Mouse (Mus musculus): Measurements from ENCODE around the gene Ppp2r3a. TPM values are rescaled to one million over a fixed set of nuclear protein-coding genes. Genes with fewer than 3 reads are reported as not detected.

Gene Ppp2r3a
- polyA plus RNA-seq, 1 experiment, result 14.3 TPM

DNA sequence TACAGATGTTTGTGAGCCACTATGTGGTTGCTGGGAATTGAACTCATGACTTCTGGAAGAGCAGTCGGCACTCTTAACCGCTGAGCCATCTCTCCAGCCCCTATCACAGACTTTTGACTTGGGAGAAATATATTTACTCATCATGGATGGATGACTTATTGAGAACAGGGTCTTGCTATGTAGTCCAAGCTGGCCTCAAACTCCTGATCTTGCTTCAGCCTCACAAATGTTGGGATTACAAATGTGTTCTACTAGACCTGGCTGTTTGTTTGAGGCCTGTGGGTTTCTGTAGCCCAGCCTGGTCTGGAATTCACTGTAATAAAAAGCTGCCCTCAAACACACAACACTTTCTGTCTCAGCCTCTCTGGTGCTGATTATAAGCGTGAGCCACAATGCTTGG, 155.1 kb downstream of the Ppp2r3a start:
- Histone ChIP-seq H3K4me1 (ENCODE audit: control insufficient read depth, insufficient read depth, low read length) (no peaks in the 10 kb centered on the region), H3K27ac (ENCODE audit: insufficient read depth, low read length) (no peak overlapping the region), H3K36me3 (ENCODE audit: control insufficient read depth, insufficient read depth, low read length, poor library complexity, severe bottlenecking) (peaks cover 12% of the 10 kb centered on the region), H3K9me3 (replicated peaks; ENCODE audit: control insufficient read depth, insufficient read depth, low read length, poor library complexity, severe bottlenecking) (no peaks in the 10 kb centered on the region), H3K9ac (ENCODE audit: low read depth, poor library complexity, severe bottlenecking) (no peak overlapping the region), H3K27me3 (ENCODE audit: control insufficient read depth, insufficient read depth, low read length, poor library complexity, severe bottlenecking) (no peaks in the 10 kb centered on the region), H3K4me3 (ENCODE audit: low read depth, low read length) (no peak overlapping the region)
- no peak for TF ChIP-seq EP300 (IDR thresholded peaks at IDR 0.05; ENCODE audit: insufficient read depth, low read depth, low read length)
- TF ChIP-seq CTCF (IDR thresholded peaks at IDR 0.05; ENCODE audit: low read depth, low read length), result no peak

DNA sequence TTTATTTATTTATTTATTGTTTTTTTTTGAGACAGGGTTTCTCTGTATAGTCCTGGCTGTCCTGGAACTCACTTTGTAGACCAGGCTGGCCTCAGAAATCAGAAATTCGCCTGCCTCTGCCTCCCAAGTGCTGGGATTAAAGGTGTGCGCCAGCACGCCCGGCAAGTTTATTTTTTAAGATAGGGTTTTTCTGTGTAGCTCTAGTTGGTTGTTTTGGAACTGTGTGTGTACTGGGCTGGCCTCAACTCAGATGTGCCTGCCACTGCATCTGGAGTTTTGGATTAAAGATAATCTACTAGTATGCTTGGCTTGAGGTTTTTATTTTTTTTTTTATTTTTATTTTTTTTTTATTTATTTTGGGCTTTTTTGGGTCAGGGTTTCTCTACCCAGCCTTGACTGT, 156.2 kb downstream of the Ppp2r3a start:
- Histone ChIP-seq H3K36me3 (ENCODE audit: control insufficient read depth, insufficient read depth, low read length, poor library complexity, severe bottlenecking) (peaks cover 2% of the 10 kb centered on the region), H3K27me3 (ENCODE audit: control insufficient read depth, insufficient read depth, low read length, poor library complexity, severe bottlenecking) (no peaks in the 10 kb centered on the region), H3K27ac (ENCODE audit: insufficient read depth, low read length) (no peak overlapping the region), H3K9me3 (replicated peaks; ENCODE audit: control insufficient read depth, insufficient read depth, low read length, poor library complexity, severe bottlenecking) (no peaks in the 10 kb centered on the region), H3K9ac (ENCODE audit: low read depth, poor library complexity, severe bottlenecking) (no peak overlapping the region), H3K4me3 (ENCODE audit: low read depth, low read length) (no peak overlapping the region), H3K4me1 (ENCODE audit: control insufficient read depth, insufficient read depth, low read length) (no peaks in the 10 kb centered on the region)
- TF ChIP-seq EP300 (IDR thresholded peaks at IDR 0.05; ENCODE audit: insufficient read depth, low read depth, low read length) (no peak), POLR2A (IDR thresholded peaks at IDR 0.05; ENCODE audit: insufficient read depth, low read length) (no peak), CTCF (IDR thresholded peaks at IDR 0.05; ENCODE audit: low read depth, low read length) (no peak)

DNA sequence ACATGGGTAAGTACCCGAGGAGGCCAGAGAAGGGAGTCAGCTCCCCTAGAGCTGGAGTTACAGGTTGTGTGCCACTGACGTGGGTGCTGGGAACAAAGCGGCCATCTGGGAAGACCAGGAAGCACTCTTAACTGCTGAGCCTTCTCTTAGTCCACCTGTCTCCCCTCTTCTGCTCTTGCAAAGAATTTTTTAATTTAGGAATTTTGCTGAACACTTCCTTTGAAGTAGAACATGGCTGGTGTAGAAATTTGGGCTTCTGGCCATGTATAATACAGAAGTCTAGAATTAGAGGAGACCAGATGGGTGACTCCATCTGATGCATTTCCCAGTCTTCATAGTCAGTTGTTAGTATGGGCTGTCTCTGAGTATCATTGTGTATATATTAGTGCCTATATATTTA, 167.9 kb downstream of the Ppp2r3a start:
- Histone ChIP-seq H3K4me3 (ENCODE audit: low read depth, low read length) (no peak overlapping the region), H3K27me3 (ENCODE audit: control insufficient read depth, insufficient read depth, low read length, poor library complexity, severe bottlenecking) (no peaks in the 10 kb centered on the region), H3K4me1 (ENCODE audit: control insufficient read depth, insufficient read depth, low read length) (peaks cover 1% of the 10 kb centered on the region), H3K36me3 (ENCODE audit: control insufficient read depth, insufficient read depth, low read length, poor library complexity, severe bottlenecking) (no peaks in the 10 kb centered on the region; the same call in 1 of the 2 replicates), H3K27ac (ENCODE audit: insufficient read depth, low read length) (no peak overlapping the region), H3K9ac (ENCODE audit: low read depth, poor library complexity, severe bottlenecking) (no peak overlapping the region), H3K9me3 (replicated peaks; ENCODE audit: control insufficient read depth, insufficient read depth, low read length, poor library complexity, severe bottlenecking) (no peaks in the 10 kb centered on the region)
- TF ChIP-seq EP300 (IDR thresholded peaks at IDR 0.05; ENCODE audit: insufficient read depth, low read depth, low read length), result no peak
- TF ChIP-seq CTCF (IDR thresholded peaks at IDR 0.05; ENCODE audit: low read depth, low read length), result no peak
- no peak for TF ChIP-seq POLR2A (IDR thresholded peaks at IDR 0.05; ENCODE audit: insufficient read depth, low read length)

DNA sequence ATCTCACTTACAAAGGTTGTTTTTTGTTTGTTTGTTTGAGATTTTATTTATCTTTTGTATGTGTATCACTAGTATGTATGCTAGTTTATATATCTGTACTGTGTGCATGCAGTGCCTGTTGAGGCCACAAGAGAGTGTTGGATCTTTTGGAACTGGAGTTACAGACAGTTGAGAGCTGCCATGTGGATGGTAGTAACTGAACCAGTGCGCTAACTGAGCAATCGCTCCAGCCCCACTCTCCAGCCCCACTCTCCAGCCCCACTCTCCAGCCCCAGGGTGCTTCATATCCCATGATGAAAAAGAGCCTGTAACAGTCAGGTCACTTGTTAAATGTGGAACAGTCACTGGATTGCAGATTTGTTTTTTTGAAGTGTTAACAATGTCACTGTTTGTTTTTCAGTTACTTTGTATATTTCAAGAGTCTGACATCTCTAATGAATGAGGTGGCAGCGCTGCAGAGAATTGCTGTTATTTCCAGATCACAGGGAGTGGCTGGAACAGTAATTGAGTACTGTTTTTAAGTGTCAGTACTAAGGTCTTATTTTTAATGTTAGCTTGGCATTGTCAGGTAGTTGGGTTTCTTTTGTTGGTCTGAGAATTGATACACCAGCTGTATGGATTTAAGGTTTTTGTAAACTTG, 171.4 kb downstream of the Ppp2r3a start:
- peaks cover 2% of the 10 kb centered on the region; the same call in 1 of the 2 replicates for H3K36me3 ChIP-seq (ENCODE audit: control insufficient read depth, insufficient read depth, low read length, poor library complexity, severe bottlenecking)
- peaks cover 1% of the 10 kb centered on the region for H3K4me1 ChIP-seq (ENCODE audit: control insufficient read depth, insufficient read depth, low read length)
- H3K27me3 ChIP-seq (ENCODE audit: control insufficient read depth, insufficient read depth, low read length, poor library complexity, severe bottlenecking), result no peaks in the 10 kb centered on the region
- H3K27ac ChIP-seq (ENCODE audit: insufficient read depth, low read length), result no peak overlapping the region
- no peak overlapping the region for H3K9ac ChIP-seq (ENCODE audit: low read depth, poor library complexity, severe bottlenecking)
- no peaks in the 10 kb centered on the region for H3K9me3 ChIP-seq (replicated peaks; ENCODE audit: control insufficient read depth, insufficient read depth, low read length, poor library complexity, severe bottlenecking)
- TF ChIP-seq EP300 (IDR thresholded peaks at IDR 0.05; ENCODE audit: insufficient read depth, low read depth, low read length) (no peak), CTCF (IDR thresholded peaks at IDR 0.05; ENCODE audit: low read depth, low read length) (no peak), POLR2A (IDR thresholded peaks at IDR 0.05; ENCODE audit: insufficient read depth, low read length) (no peak)
- no peak overlapping the region for H3K4me3 ChIP-seq (ENCODE audit: low read depth, low read length)

DNA sequence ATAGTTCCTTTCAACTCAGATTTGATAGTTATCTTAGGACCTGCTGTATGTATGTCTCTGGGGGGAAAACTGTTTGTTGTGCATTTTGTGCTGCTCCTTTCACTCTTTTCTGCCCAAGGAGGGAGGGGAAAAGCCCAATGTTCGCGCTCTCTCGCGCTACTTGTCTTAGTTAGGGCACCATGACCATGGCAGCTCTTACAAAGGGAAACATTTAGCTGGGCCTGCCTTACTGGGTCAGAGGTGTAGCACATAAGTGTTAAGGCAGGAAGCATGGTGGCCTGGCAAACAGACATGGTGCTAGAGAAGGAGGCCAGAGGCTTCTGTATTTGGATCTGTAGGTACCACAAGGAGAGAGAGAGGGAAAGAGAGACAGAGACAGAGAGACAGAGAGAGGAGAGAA, 173.0 kb downstream of the Ppp2r3a start:
- no peak for TF ChIP-seq CTCF (IDR thresholded peaks at IDR 0.05; ENCODE audit: low read depth, low read length)
- TF ChIP-seq EP300 (IDR thresholded peaks at IDR 0.05; ENCODE audit: insufficient read depth, low read depth, low read length), result no peak
- TF ChIP-seq POLR2A (IDR thresholded peaks at IDR 0.05; ENCODE audit: insufficient read depth, low read length), result no peak
- peaks cover 1% of the 10 kb centered on the region for H3K4me1 ChIP-seq (ENCODE audit: control insufficient read depth, insufficient read depth, low read length)
- no peak overlapping the region for H3K27ac ChIP-seq (ENCODE audit: insufficient read depth, low read length)
- no peaks in the 10 kb centered on the region for H3K9me3 ChIP-seq (replicated peaks; ENCODE audit: control insufficient read depth, insufficient read depth, low read length, poor library complexity, severe bottlenecking)
- H3K9ac ChIP-seq (ENCODE audit: low read depth, poor library complexity, severe bottlenecking), result 0 out of 2 replicates have a peak overlapping the region, but pooled peaks have one; percentile 8
- H3K36me3 ChIP-seq (ENCODE audit: control insufficient read depth, insufficient read depth, low read length, poor library complexity, severe bottlenecking), result peaks cover 2% of the 10 kb centered on the region; the same call in 1 of the 2 replicates
- no peaks in the 10 kb centered on the region for H3K27me3 ChIP-seq (ENCODE audit: control insufficient read depth, insufficient read depth, low read length, poor library complexity, severe bottlenecking)
- 0 out of 2 replicates have a peak overlapping the region, but pooled peaks have one; percentile 28 for H3K4me3 ChIP-seq (ENCODE audit: low read depth, low read length)

DNA sequence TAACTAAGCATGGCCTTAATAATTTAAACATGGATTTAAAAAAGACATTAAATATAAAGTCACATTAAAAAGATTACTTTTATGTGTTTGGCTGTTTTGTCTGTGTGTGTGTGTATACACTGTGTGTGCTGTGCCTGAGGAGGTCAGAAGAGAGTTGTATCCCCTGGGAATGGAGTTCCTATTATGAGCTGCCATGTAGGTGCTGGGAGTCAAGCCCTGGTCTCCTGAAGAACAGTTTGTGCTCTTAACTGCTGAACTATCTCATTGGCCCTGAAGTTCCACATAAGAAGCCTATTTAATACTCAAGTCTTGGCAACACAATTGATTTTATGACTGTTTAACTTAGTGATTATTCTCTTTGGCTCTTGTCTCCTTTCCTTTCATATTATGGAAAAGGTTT, 174.1 kb downstream of the Ppp2r3a start:
- Histone ChIP-seq H3K4me3 (ENCODE audit: low read depth, low read length) (peak overlapping the region; percentile 30), H3K9ac (ENCODE audit: low read depth, poor library complexity, severe bottlenecking) (peak overlapping the region; percentile 96), H3K36me3 (ENCODE audit: control insufficient read depth, insufficient read depth, low read length, poor library complexity, severe bottlenecking) (peaks cover 2% of the 10 kb centered on the region; the same call in 1 of the 2 replicates), H3K27me3 (ENCODE audit: control insufficient read depth, insufficient read depth, low read length, poor library complexity, severe bottlenecking) (no peaks in the 10 kb centered on the region), H3K27ac (ENCODE audit: insufficient read depth, low read length) (no peak overlapping the region), H3K4me1 (ENCODE audit: control insufficient read depth, insufficient read depth, low read length) (peaks cover 1% of the 10 kb centered on the region), H3K9me3 (replicated peaks; ENCODE audit: control insufficient read depth, insufficient read depth, low read length, poor library complexity, severe bottlenecking) (no peaks in the 10 kb centered on the region)
- TF ChIP-seq EP300 (IDR thresholded peaks at IDR 0.05; ENCODE audit: insufficient read depth, low read depth, low read length), result no peak
- no peak for TF ChIP-seq CTCF (IDR thresholded peaks at IDR 0.05; ENCODE audit: low read depth, low read length)
- TF ChIP-seq POLR2A (IDR thresholded peaks at IDR 0.05; ENCODE audit: insufficient read depth, low read length), result no peak

Data from ES-Bruce4 (cell line).